Mouse (Mus musculus): ENCODE measurements around the gene Tpbgl.

GRCm38 (mm10) chr7:99661071-99661470, 34.2 kb upstream of the Tpbgl start:
- TF ChIP-seq CTCF (IDR thresholded peaks at IDR 0.05; ENCODE audit: low read depth) (no peak), EP300 (IDR thresholded peaks at IDR 0.05; ENCODE audit: low read depth) (no peak)
